Mouse (Mus musculus) heart, adult 9 months (tissue): Measurements from ENCODE around the gene Grik1.

Experiments
- DNase-seq, 2 experiments: peaks; one replicate each; pipeline ENCODE4 v3.0.0; 2022; ENCODE audit warnings: low spot score in 2 of 2

The Grik1 gene

GRCm38 (mm10) chr16:87957449-87957848 is 332.6 kb downstream of the Grik1 start:
- DNase-seq = no peak

GRCm38 (mm10) chr16:87956178-87956577 is 333.9 kb downstream of the Grik1 start:
- no peak for DNase-seq

GRCm38 (mm10) chr16:87954715-87955441 is 335.2 kb downstream of the Grik1 start:
- DNase-seq = no peak

- no peak for DNase-seq
These were observed 336.9 kb downstream of the Grik1 start for GRCm38 (mm10) chr16:87953176-87953575.

- DNase-seq = no peak
These were observed 340.2 kb downstream of the Grik1 start for GRCm38 (mm10) chr16:87949881-87950280.

- no peak for DNase-seq
These were observed 341.9 kb downstream of the Grik1 start for GRCm38 (mm10) chr16:87948122-87948521.

- DNase-seq = no peak
These were observed 345.7 kb downstream of the Grik1 start for GRCm38 (mm10) chr16:87944318-87944717.

GRCm38 (mm10) chr16:87942103-87942865 is 347.8 kb downstream of the Grik1 start:
- no peak for DNase-seq

GRCm38 (mm10) chr16:87934685-87935084 is 355.4 kb downstream of the Grik1 start:
- no peak for DNase-seq

GRCm38 (mm10) chr16:87931358-87931757 is 358.7 kb downstream of the Grik1 start:
- no peak for DNase-seq

- no peak for DNase-seq
These were observed 359.5 kb downstream of the Grik1 start for GRCm38 (mm10) chr16:87930519-87930918.

- DNase-seq = no peak
These were observed 361.4 kb downstream of the Grik1 start for GRCm38 (mm10) chr16:87928671-87929070.

GRCm38 (mm10) chr16:87917897-87918296 is 372.2 kb downstream of the Grik1 start:
- no peak for DNase-seq

GRCm38 (mm10) chr16:87917157-87917546 is 372.9 kb downstream of the Grik1 start:
- DNase-seq = no peak

GRCm38 (mm10) chr16:87916209-87917156 is 373.6 kb downstream of the Grik1 start:
- DNase-seq = no peak

- no peak for DNase-seq
These were observed 374.9 kb downstream of the Grik1 start for GRCm38 (mm10) chr16:87915156-87915555.

GRCm38 (mm10) chr16:87913781-87914180 is 376.3 kb downstream of the Grik1 start:
- DNase-seq = no peak

GRCm38 (mm10) chr16:87911201-87911600 is 378.9 kb downstream of the Grik1 start:
- DNase-seq = no peak

GRCm38 (mm10) chr16:87902049-87902448 is 388.0 kb downstream of the Grik1 start:
- DNase-seq = no peak

- DNase-seq = no peak
These were observed 388.9 kb downstream of the Grik1 start for GRCm38 (mm10) chr16:87901189-87901588.

GRCm38 (mm10) chr16:87875927-87876326 is 414.1 kb downstream of the Grik1 start:
- no peak for DNase-seq

GRCm38 (mm10) chr16:87864526-87864925 is 425.5 kb downstream of the Grik1 start:
- no peak for DNase-seq
